Mouse (Mus musculus) heart, embryonic 16.5 days (tissue): ENCODE data around the gene Nsf. TPM values are rescaled to one million over a fixed set of nuclear protein-coding genes. Genes with fewer than 3 reads are reported as not detected.

Experiments
- ATAC-seq: fragments of 200-750 bp; cut with Nextera tagmentation; replicated peaks from 2 replicates; pipeline ENCODE4 v1.8.0; 2017; ENCODE audit warnings: moderate number of reproducible peaks; ENCODE audit not compliant: insufficient read depth, low FRiP score; ENCODE audit errors: extremely low read depth
- H3K27ac ChIP-seq: fragments of 300-500 bp; sonication (generic); 2 replicates; pipeline ENCODE4 v1.5.1; 2014; ENCODE audit warnings: mild to moderate bottlenecking, low read length, control low read depth, moderate library complexity
- H3K27me3 ChIP-seq: fragments of 300-500 bp; sonication (generic); 2 replicates; pipeline ENCODE4 v1.6.1; 2014; ENCODE audit warnings: low read length, mixed read lengths; ENCODE audit not compliant: control insufficient read depth, insufficient read depth
- H3K36me3 ChIP-seq: fragments of 300-500 bp; sonication (generic); 2 replicates; pipeline ENCODE4 v1.6.1; 2014; ENCODE audit not compliant: control insufficient read depth, insufficient read depth
- H3K4me1 ChIP-seq: fragments of 300-500 bp; sonication (generic); 2 replicates; pipeline ENCODE4 v1.6.1; 2014; ENCODE audit warnings: low read length, mixed read lengths; ENCODE audit not compliant: control insufficient read depth, insufficient read depth
- H3K4me2 ChIP-seq: fragments of 300-500 bp; sonication (generic); 2 replicates; pipeline ENCODE4 v1.6.1; 2014; ENCODE audit warnings: low read depth, mild to moderate bottlenecking, control low read depth, low read length
- H3K4me3 ChIP-seq: fragments of 300-500 bp; sonication (generic); 2 replicates; pipeline ENCODE4 v1.5.1; 2014; ENCODE audit warnings: mild to moderate bottlenecking, control low read depth, low read length
- H3K9ac ChIP-seq: fragments of 300-500 bp; sonication (generic); 2 replicates; pipeline ENCODE4 v1.6.1; 2014; ENCODE audit warnings: low read length, control low read depth
- H3K9me3 ChIP-seq: fragments of 300-500 bp; sonication (generic); replicated peaks from 2 replicates; pipeline ENCODE4 v1.6.1; 2016; ENCODE audit warnings: low read length; ENCODE audit not compliant: control insufficient read depth
- WGBS: fragments of 180-500 bp; shearing (Covaris S2); extraction: QIAGEN DNeasy Blood & Tissue Kit; methylation state at CpG from one replicate; pipeline ENCODE4 v1.1.7; 2014; 5-methylcytosine and 5-hydroxymethylcytosine counted together
- polyA plus RNA-seq: library from polyadenylated mRNA; unstranded; fragments of >200 nt; fragmentation: Nextera tagmentation; extraction: Ambion mirVana; gene quantifications from 2 replicates; pipeline ENCODE4 v1.2.1, GENCODE M21; 2015

The Nsf gene
- polyA plus RNA-seq, 1 experiment from 2014 or later: 35.3 TPM

- no peak for ATAC-seq
- Histone ChIP-seq H3K9me3 (no peaks in the 10 kb centered on the region), H3K27me3 (no peaks in the 10 kb centered on the region), H3K9ac (no peak overlapping the region), H3K4me1 (peaks cover 4% of the 10 kb centered on the region; the same call in 1 of the 2 replicates), H3K36me3 (no peaks in the 10 kb centered on the region), H3K27ac (no peak overlapping the region), H3K4me3 (no peak overlapping the region), H3K4me2 (no peak overlapping the region)
- 88% methylated on average over 11 of the region's 11 CpGs for WGBS
Measured at GRCm38 (mm10) chr11:103848287-103848686, 105.6 kb downstream of the Nsf start.

DNA sequence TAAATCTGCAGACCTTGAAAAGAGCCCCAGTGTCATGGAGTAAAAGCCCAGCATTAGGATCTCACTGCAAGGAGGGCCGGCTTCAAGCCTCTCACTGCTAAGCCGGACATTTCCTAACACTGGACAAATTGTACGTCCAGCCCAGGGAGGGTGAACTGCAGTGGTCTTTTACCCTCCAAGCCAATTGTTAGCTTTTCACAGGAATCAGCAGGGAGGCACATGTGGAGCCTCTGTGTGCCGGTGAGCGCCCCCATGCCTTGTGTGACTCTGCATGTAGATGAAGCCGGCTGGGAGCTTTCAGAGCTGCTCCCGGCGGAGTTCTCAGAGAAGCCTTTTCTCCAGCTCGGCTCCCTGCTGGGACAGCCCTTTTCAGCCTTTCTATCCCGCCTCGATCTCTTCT lies 113.0 kb downstream of the Nsf start:
- H3K27me3 ChIP-seq: no peaks in the 10 kb centered on the region
- H3K4me3 ChIP-seq: no peak overlapping the region
- no peak overlapping the region for H3K9ac ChIP-seq
- H3K4me2 ChIP-seq: no peak overlapping the region
- H3K4me1 ChIP-seq: no peaks in the 10 kb centered on the region
- H3K27ac ChIP-seq: no peak overlapping the region
- H3K36me3 ChIP-seq: no peaks in the 10 kb centered on the region
- WGBS: 36% methylated on average over 11 of the region's 11 CpGs
- H3K9me3 ChIP-seq: no peaks in the 10 kb centered on the region
- ATAC-seq: no peak

- H3K4me2 ChIP-seq: no peak overlapping the region
Measured at GRCm38 (mm10) chr11:103838955-103839354, 114.9 kb downstream of the Nsf start.

GRCm38 (mm10) chr11:103832331-103832730 lies 121.5 kb downstream of the Nsf start:
- Histone ChIP-seq H3K36me3 (no peaks in the 10 kb centered on the region), H3K27me3 (no peaks in the 10 kb centered on the region), H3K9me3 (no peaks in the 10 kb centered on the region), H3K4me3 (no peak overlapping the region), H3K27ac (no peak overlapping the region), H3K9ac (no peak overlapping the region), H3K4me2 (no peak overlapping the region), H3K4me1 (no peaks in the 10 kb centered on the region)
- ATAC-seq: no peak
- WGBS: 76% methylated on average over 4 of the region's 4 CpGs

More at GRCm38 (mm10) chr11:103838955-103839354, 114.9 kb downstream of the Nsf start:
- Histone ChIP-seq H3K27me3 (no peaks in the 10 kb centered on the region), H3K36me3 (no peaks in the 10 kb centered on the region), H3K4me1 (no peaks in the 10 kb centered on the region), H3K4me3 (no peak overlapping the region), H3K27ac (no peak overlapping the region), H3K9ac (no peak overlapping the region), H3K9me3 (no peaks in the 10 kb centered on the region)
- no peak for ATAC-seq
- WGBS: 78% methylated on average over 2 of the region's 2 CpGs

- whole genome bisulfite sequencing: 88% methylated on average over 3 of the region's 3 CpGs
- Histone ChIP-seq H3K4me3 (no peak overlapping the region), H3K27ac (no peak overlapping the region), H3K4me2 (no peak overlapping the region), H3K4me1 (no peaks in the 10 kb centered on the region), H3K9ac (no peak overlapping the region), H3K36me3 (no peaks in the 10 kb centered on the region), H3K9me3 (no peaks in the 10 kb centered on the region), H3K27me3 (no peaks in the 10 kb centered on the region)
- no peak for ATAC-seq
Measured at GRCm38 (mm10) chr11:103831766-103832165, 122.1 kb downstream of the Nsf start.

GRCm38 (mm10) chr11:103830476-103830875 lies 123.4 kb downstream of the Nsf start:
- no peak for ATAC-seq
- Histone ChIP-seq H3K27me3 (no peaks in the 10 kb centered on the region), H3K4me3 (no peak overlapping the region), H3K9ac (no peak overlapping the region), H3K9me3 (no peaks in the 10 kb centered on the region), H3K4me2 (no peak overlapping the region), H3K4me1 (no peaks in the 10 kb centered on the region), H3K36me3 (peaks cover 8% of the 10 kb centered on the region), H3K27ac (no peak overlapping the region)
- 92% methylated on average over 9 of the region's 9 CpGs for WGBS

DNA sequence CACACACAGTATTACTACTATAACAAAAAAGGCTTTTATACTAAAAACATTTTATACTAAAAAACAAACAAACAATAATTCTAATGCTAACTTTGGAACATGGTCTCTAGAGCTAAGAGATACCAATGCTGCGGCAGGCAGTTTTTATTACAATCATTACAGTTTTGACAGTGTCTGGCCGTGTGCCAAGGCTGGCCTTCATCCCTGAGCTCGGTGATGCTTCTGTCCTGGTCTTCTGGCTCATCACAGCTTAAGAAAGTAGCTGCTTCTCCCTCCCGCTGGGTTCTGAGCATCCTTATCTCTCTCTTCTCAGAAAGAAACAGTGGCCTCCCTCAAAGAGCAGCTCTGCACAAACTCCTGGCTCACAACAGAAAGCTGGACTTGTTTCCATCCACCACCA lies 123.9 kb downstream of the Nsf start:
- ATAC-seq: no peak
- Histone ChIP-seq H3K9ac (no peak overlapping the region), H3K4me1 (no peaks in the 10 kb centered on the region), H3K4me2 (no peak overlapping the region), H3K4me3 (no peak overlapping the region), H3K9me3 (no peaks in the 10 kb centered on the region), H3K27me3 (no peaks in the 10 kb centered on the region), H3K36me3 (peaks cover 9% of the 10 kb centered on the region), H3K27ac (no peak overlapping the region)
- 39% methylated on average over 4 of the region's 4 CpGs for WGBS

DNA sequence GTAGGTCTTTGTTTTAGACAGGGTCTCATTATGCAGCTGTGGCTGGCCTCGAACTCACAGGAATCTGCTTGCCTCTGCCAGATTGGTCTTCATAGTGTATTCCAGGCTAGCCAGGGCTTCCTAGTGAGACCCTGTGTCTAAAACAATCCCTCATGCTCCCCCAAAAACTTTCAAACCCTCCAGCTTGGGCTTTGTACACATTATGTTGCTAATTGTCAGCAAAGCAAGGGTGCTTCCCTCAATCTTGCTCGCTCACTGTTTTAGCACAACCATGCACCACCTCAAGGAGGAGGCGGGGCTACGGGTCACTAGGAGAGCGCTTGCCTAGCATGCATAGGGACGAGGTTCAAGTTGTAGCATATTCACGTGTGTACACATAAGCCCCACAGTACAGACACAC lies 125.0 kb downstream of the Nsf start:
- peaks cover 9% of the 10 kb centered on the region for H3K36me3 ChIP-seq
- WGBS: 80% methylated on average over 7 of the region's 7 CpGs
- no peak for ATAC-seq
- no peaks in the 10 kb centered on the region for H3K27me3 ChIP-seq
- H3K27ac ChIP-seq: no peak overlapping the region
- H3K4me1 ChIP-seq: no peaks in the 10 kb centered on the region
- H3K4me2 ChIP-seq: no peak overlapping the region
- H3K4me3 ChIP-seq: no peak overlapping the region
- no peaks in the 10 kb centered on the region for H3K9me3 ChIP-seq
- H3K9ac ChIP-seq: no peak overlapping the region

- Histone ChIP-seq H3K27ac (no peak overlapping the region), H3K9me3 (no peaks in the 10 kb centered on the region), H3K27me3 (no peaks in the 10 kb centered on the region), H3K4me2 (no peak overlapping the region), H3K4me1 (no peaks in the 10 kb centered on the region), H3K4me3 (no peak overlapping the region), H3K9ac (no peak overlapping the region), H3K36me3 (peaks cover 19% of the 10 kb centered on the region)
- WGBS: 93% methylated on average over 6 of the region's 6 CpGs
- no peak for ATAC-seq
Measured at GRCm38 (mm10) chr11:103827201-103827600, 126.7 kb downstream of the Nsf start.

DNA sequence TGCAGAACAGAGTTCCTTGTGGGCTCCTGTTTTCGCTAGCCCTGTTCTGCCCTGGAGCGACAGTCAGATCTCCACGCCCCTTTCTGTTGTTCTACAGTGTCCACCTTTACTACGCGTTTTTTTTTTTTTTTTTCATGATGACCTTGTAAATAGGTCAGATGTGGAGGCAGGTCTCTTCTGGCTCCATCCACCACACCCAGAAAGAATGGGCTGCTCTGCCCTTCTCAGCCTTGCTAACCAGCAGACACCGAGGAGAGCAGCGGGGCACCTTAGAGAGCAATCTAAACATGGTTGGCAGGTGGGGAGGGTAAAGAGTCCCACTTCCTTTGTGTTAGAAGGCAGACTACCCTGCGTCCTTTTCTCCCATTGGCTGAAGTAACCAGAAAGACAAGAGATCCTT lies 137.1 kb downstream of the Nsf start:
- 76% methylated on average over 8 of the region's 8 CpGs for WGBS
- Histone ChIP-seq H3K27ac (no peak overlapping the region), H3K9ac (no peak overlapping the region), H3K9me3 (no peaks in the 10 kb centered on the region), H3K4me2 (no peak overlapping the region), H3K4me1 (no peaks in the 10 kb centered on the region), H3K36me3 (no peaks in the 10 kb centered on the region), H3K4me3 (no peak overlapping the region), H3K27me3 (peaks cover 19% of the 10 kb centered on the region)
- ATAC-seq: no peak
